Mouse (Mus musculus): Measurements from ENCODE around the gene Mageb18. TPM values are rescaled to one million over a fixed set of nuclear protein-coding genes. Genes with fewer than 3 reads are reported as not detected.
"Not testable (repeated sequence)": the region's sequence is repeated elsewhere in the genome, so short reads cannot be mapped to it uniquely, and the experiment has no call there.

Mageb18 gene
- not detected in 2 replicates for polyA plus RNA-seq (2014; fragmentation: Nextera tagmentation; extraction: Ambion mirVana)

GRCm38 (mm10) chrX:92599472-92599871 is at the start of gene Mageb18:
Gene Mageb18 (minus strand): TSS chrX:92599572.
- H3K27me3 ChIP-seq (replicated peaks; ENCODE audit: control insufficient read depth, insufficient read depth, low read length): no peaks in the 10 kb centered on the region
- no peak within 1 kb of the TSS for H3K4me2 ChIP-seq (ENCODE audit: low read depth, low read length)
- no peak within 1 kb of the TSS for H3K27ac ChIP-seq (replicated peaks; ENCODE audit: low read depth, low read length)
- WGBS: 45% methylated on average over 1 of the region's 1 CpGs
- H3K4me3 ChIP-seq (ENCODE audit: low read depth, low read length): no peak within 1 kb of the TSS
- no peaks in the 10 kb centered on the region for H3K9me3 ChIP-seq (ENCODE audit: control insufficient read depth, low read length)
- H3K9ac ChIP-seq (ENCODE audit: low read depth, low read length): no peak within 1 kb of the TSS
- no peaks in the 10 kb centered on the region for H3K36me3 ChIP-seq (ENCODE audit: control insufficient read depth, insufficient read depth, low read length)
- ATAC-seq (ENCODE audit: low read depth) (no peak), DNase-seq (ENCODE audit: low spot score) (no peak)
- no peaks in the 10 kb centered on the region for H3K4me1 ChIP-seq (ENCODE audit: control insufficient read depth, insufficient read depth, low read length)

GRCm38 (mm10) chrX:92612788-92613187 is 13.4 kb upstream of the Mageb18 start:
- no peak overlapping the region for H3K27ac ChIP-seq (replicated peaks; ENCODE audit: low read depth, low read length)
- H3K36me3 ChIP-seq (ENCODE audit: control insufficient read depth, insufficient read depth, low read length): no peaks in the 10 kb centered on the region
- no peaks in the 10 kb centered on the region for H3K4me1 ChIP-seq (ENCODE audit: control insufficient read depth, insufficient read depth, low read length)
- H3K4me2 ChIP-seq (ENCODE audit: low read depth, low read length): no peak overlapping the region
- no peaks in the 10 kb centered on the region for H3K9me3 ChIP-seq (ENCODE audit: control insufficient read depth, low read length)
- 79% methylated on average over 3 of the region's 3 CpGs for WGBS
- no peak overlapping the region for H3K4me3 ChIP-seq (ENCODE audit: low read depth, low read length)
- DNase-seq (ENCODE audit: low spot score) (no peak), ATAC-seq (ENCODE audit: low read depth) (no peak)
- no peaks in the 10 kb centered on the region for H3K27me3 ChIP-seq (replicated peaks; ENCODE audit: control insufficient read depth, insufficient read depth, low read length)
- no peak overlapping the region for H3K9ac ChIP-seq (ENCODE audit: low read depth, low read length)

GRCm38 (mm10) chrX:92610466-92610865 is 11.1 kb upstream of the Mageb18 start:
- Histone ChIP-seq H3K27ac (replicated peaks; ENCODE audit: low read depth, low read length) (no peak overlapping the region), H3K27me3 (replicated peaks; ENCODE audit: control insufficient read depth, insufficient read depth, low read length) (no peaks in the 10 kb centered on the region), H3K4me2 (ENCODE audit: low read depth, low read length) (no peak overlapping the region), H3K4me1 (ENCODE audit: control insufficient read depth, insufficient read depth, low read length) (no peaks in the 10 kb centered on the region), H3K9me3 (ENCODE audit: control insufficient read depth, low read length) (no peaks in the 10 kb centered on the region), H3K9ac (ENCODE audit: low read depth, low read length) (no peak overlapping the region), H3K4me3 (ENCODE audit: low read depth, low read length) (no peak overlapping the region), H3K36me3 (ENCODE audit: control insufficient read depth, insufficient read depth, low read length) (no peaks in the 10 kb centered on the region)
- DNase-seq (ENCODE audit: low spot score): no peak
- 63% methylated on average over 3 of the region's 3 CpGs for WGBS
- ATAC-seq (ENCODE audit: low read depth): no peak

GRCm38 (mm10) chrX:92597324-92597723 is 2.0 kb downstream of the Mageb18 start:
- peak; percentile 40 for DNase-seq (ENCODE audit: low spot score)
- H3K27me3 ChIP-seq (replicated peaks; ENCODE audit: control insufficient read depth, insufficient read depth, low read length): no peaks in the 10 kb centered on the region
- no peak overlapping the region for H3K4me2 ChIP-seq (ENCODE audit: low read depth, low read length)
- H3K9ac ChIP-seq (ENCODE audit: low read depth, low read length): no peak overlapping the region
- no peak overlapping the region for H3K4me3 ChIP-seq (ENCODE audit: low read depth, low read length)
- H3K9me3 ChIP-seq (ENCODE audit: control insufficient read depth, low read length): no peaks in the 10 kb centered on the region
- H3K36me3 ChIP-seq (ENCODE audit: control insufficient read depth, insufficient read depth, low read length): no peaks in the 10 kb centered on the region
- no peaks in the 10 kb centered on the region for H3K4me1 ChIP-seq (ENCODE audit: control insufficient read depth, insufficient read depth, low read length)
- WGBS: 43% methylated on average over 4 of the region's 4 CpGs
- ATAC-seq (ENCODE audit: low read depth): no peak
- H3K27ac ChIP-seq (replicated peaks; ENCODE audit: low read depth, low read length): no peak overlapping the region

- H3K36me3 ChIP-seq (ENCODE audit: control insufficient read depth, insufficient read depth, low read length): no peaks in the 10 kb centered on the region
- H3K4me3 ChIP-seq (ENCODE audit: low read depth, low read length): no peak overlapping the region
- H3K9me3 ChIP-seq (ENCODE audit: control insufficient read depth, low read length): no peaks in the 10 kb centered on the region
- 71% methylated on average over 1 of the region's 1 CpGs for WGBS
- H3K27ac ChIP-seq (replicated peaks; ENCODE audit: low read depth, low read length): no peak overlapping the region
- DNase-seq (ENCODE audit: low spot score) (no peak), ATAC-seq (ENCODE audit: low read depth) (no peak)
- H3K4me1 ChIP-seq (ENCODE audit: control insufficient read depth, insufficient read depth, low read length): no peaks in the 10 kb centered on the region
- H3K27me3 ChIP-seq (replicated peaks; ENCODE audit: control insufficient read depth, insufficient read depth, low read length): no peaks in the 10 kb centered on the region
- no peak overlapping the region for H3K9ac ChIP-seq (ENCODE audit: low read depth, low read length)
- H3K4me2 ChIP-seq (ENCODE audit: low read depth, low read length): no peak overlapping the region
These were observed 71.5 kb downstream of the Mageb18 start for GRCm38 (mm10) chrX:92527826-92528225.

GRCm38 (mm10) chrX:92498254-92498653 is 101.1 kb downstream of the Mageb18 start:
- no peak for DNase-seq (ENCODE audit: low spot score)

DNA sequence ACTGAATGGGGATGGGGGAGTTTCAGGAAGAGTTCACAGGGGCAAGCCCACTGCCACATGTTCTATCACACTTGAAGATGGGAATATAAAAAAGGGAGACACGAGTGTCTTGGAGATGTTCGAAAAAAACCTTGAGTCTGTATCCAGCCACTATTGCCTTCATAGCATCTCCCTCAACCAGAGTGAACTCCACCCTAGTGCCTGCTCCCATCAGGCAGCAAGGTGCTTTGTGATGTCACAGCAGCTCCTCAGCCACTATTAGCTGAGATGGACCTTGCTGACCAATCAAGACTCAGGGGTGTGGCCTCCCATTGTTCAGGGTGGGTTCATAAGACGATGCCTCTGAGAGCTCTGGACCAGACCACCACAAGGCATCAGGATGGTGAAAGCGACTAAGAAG is 109.7 kb downstream of the Mageb18 start, which contains the start of gene Gm5941:
TSS of gene Gm5941 (plus strand) at position 301 of the 400 bp plus-strand sequence.
- not testable (repeated sequence) for H3K9me3 ChIP-seq (ENCODE audit: control insufficient read depth, low read length); H3K4me3 ChIP-seq (ENCODE audit: low read depth, low read length); H3K4me2 ChIP-seq (ENCODE audit: low read depth, low read length); H3K9ac ChIP-seq (ENCODE audit: low read depth, low read length); H3K36me3 ChIP-seq (ENCODE audit: control insufficient read depth, insufficient read depth, low read length); H3K27me3 ChIP-seq (replicated peaks; ENCODE audit: control insufficient read depth, insufficient read depth, low read length); ATAC-seq (ENCODE audit: low read depth); H3K4me1 ChIP-seq (ENCODE audit: control insufficient read depth, insufficient read depth, low read length); H3K27ac ChIP-seq (replicated peaks; ENCODE audit: low read depth, low read length); DNase-seq (ENCODE audit: low spot score)
- 95% methylated on average over 4 of the region's 4 CpGs for WGBS

More at GRCm38 (mm10) chrX:92498254-92498653, 101.1 kb downstream of the Mageb18 start:
- no peak overlapping the region for H3K4me2 ChIP-seq (ENCODE audit: low read depth, low read length)
- H3K4me1 ChIP-seq (ENCODE audit: control insufficient read depth, insufficient read depth, low read length): no peaks in the 10 kb centered on the region
- H3K4me3 ChIP-seq (ENCODE audit: low read depth, low read length): no peak overlapping the region
- H3K9me3 ChIP-seq (ENCODE audit: control insufficient read depth, low read length): no peaks in the 10 kb centered on the region
- H3K36me3 ChIP-seq (ENCODE audit: control insufficient read depth, insufficient read depth, low read length): no peaks in the 10 kb centered on the region
- no peaks in the 10 kb centered on the region for H3K27me3 ChIP-seq (replicated peaks; ENCODE audit: control insufficient read depth, insufficient read depth, low read length)
- no peak overlapping the region for H3K9ac ChIP-seq (ENCODE audit: low read depth, low read length)
- no peak for ATAC-seq (ENCODE audit: low read depth)
- H3K27ac ChIP-seq (replicated peaks; ENCODE audit: low read depth, low read length): no peak overlapping the region
- 29% methylated on average over 1 of the region's 1 CpGs for WGBS

DNA sequence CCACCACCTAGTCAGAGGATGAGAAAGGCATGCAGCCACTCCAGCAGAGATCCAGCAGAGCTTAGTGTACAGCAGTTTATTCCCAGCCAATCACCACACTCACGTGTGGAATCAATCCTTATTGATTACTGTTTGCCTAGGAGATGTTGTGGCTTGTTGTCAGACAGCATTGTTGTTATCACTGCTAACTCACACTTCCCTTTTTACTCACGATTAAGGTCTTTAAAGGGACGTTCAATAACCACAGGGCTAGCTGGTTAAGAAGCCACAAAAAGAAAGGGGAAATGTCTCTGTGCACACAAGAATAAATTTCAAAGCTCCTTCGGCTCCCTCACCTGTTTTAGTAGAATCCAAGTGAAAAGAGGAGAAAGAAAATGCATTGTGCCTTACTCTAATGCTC is 134.6 kb downstream of the Mageb18 start:
- DNase-seq (ENCODE audit: low spot score) (no peak), ATAC-seq (ENCODE audit: low read depth) (no peak)
- 61% methylated on average over 4 of the region's 4 CpGs for WGBS
- Histone ChIP-seq H3K4me3 (ENCODE audit: low read depth, low read length) (no peak overlapping the region), H3K27me3 (replicated peaks; ENCODE audit: control insufficient read depth, insufficient read depth, low read length) (no peaks in the 10 kb centered on the region), H3K9me3 (ENCODE audit: control insufficient read depth, low read length) (no peaks in the 10 kb centered on the region), H3K9ac (ENCODE audit: low read depth, low read length) (no peak overlapping the region), H3K36me3 (ENCODE audit: control insufficient read depth, insufficient read depth, low read length) (no peaks in the 10 kb centered on the region), H3K4me2 (ENCODE audit: low read depth, low read length) (no peak overlapping the region), H3K27ac (replicated peaks; ENCODE audit: low read depth, low read length) (no peak overlapping the region), H3K4me1 (ENCODE audit: control insufficient read depth, insufficient read depth, low read length) (no peaks in the 10 kb centered on the region)

GRCm38 (mm10) chrX:92460496-92460895 is 138.9 kb downstream of the Mageb18 start:
- H3K36me3 ChIP-seq (ENCODE audit: control insufficient read depth, insufficient read depth, low read length): no peaks in the 10 kb centered on the region
- no peaks in the 10 kb centered on the region for H3K27me3 ChIP-seq (replicated peaks; ENCODE audit: control insufficient read depth, insufficient read depth, low read length)
- no peak for ATAC-seq (ENCODE audit: low read depth)
- H3K4me1 ChIP-seq (ENCODE audit: control insufficient read depth, insufficient read depth, low read length): no peaks in the 10 kb centered on the region
- H3K4me2 ChIP-seq (ENCODE audit: low read depth, low read length): no peak overlapping the region
- WGBS: 33% methylated on average over 3 of the region's 3 CpGs
- no peak overlapping the region for H3K4me3 ChIP-seq (ENCODE audit: low read depth, low read length)
- peak; percentile 17 for DNase-seq (ENCODE audit: low spot score)
- no peak overlapping the region for H3K27ac ChIP-seq (replicated peaks; ENCODE audit: low read depth, low read length)
- no peaks in the 10 kb centered on the region for H3K9me3 ChIP-seq (ENCODE audit: control insufficient read depth, low read length)
- H3K9ac ChIP-seq (ENCODE audit: low read depth, low read length): no peak overlapping the region

Measured in embryonic facial prominence, embryonic 14.5 days (tissue).